In the genomic region with DNA sequence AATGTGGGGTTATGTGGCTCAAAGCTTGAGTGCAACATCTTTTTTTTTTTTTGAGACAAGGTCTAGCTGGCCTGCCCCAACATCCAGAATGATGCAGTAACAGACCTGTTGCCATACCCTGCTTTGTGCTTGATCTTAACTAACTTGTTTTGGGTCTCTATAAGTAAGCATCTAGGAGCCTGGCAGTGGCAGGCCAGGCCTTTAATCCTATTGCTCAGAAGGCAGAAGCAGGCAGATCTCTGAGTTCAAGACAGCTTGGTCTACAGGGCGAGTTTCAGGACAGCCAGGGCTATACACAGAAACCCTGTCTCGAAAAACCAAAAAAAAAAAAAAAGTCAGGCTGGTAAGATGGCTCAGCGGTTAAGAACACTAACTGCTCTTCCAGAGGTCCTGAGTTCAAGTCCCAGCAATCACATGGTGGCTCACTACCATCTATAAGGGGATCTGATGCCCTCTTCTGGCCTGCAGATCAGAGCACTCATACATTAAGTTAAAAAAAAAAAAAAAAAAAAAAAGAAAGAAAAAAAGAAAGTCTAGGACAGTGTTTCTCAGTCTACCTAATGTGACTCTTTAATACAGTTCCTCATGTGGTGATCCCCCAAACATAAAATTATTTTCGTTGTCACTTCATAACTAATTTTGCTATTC, we compare ENCODE assay signal across 8 mouse cellular contexts. TPM values are rescaled to one million over a fixed set of nuclear protein-coding genes. Genes with fewer than 3 reads are reported as not detected.
DNase-seq lines count a peak whose midpoint lies in the region; ATAC-seq and TF ChIP-seq lines count a peak whose summit lies in the region.

No protein-coding gene starts in this region.

- no peak for ATAC-seq in hindbrain, embryonic 16.5 days

- no peak for DNase-seq in liver, adult 2 months (ENCODE audit: extremely low read depth, low read depth, low spot score)
- no peak for DNase-seq in liver
- DNase-seq in adrenal gland, postnatal 4 days (ENCODE audit: low spot score in 2 of 2), result no peak
- DNase-seq in right cerebral cortex, adult 2 months (ENCODE audit: low spot score in 2 of 2), result no peak
- no peak for DNase-seq in lung, postnatal 25 days (ENCODE audit: low spot score)

- H3K27me3 ChIP-seq in liver, adult 2 months (ENCODE audit: control insufficient read depth, insufficient read depth, low read length), result no peaks in the 10 kb centered on the region
- H3K27me3 ChIP-seq in hindbrain, embryonic 16.5 days (replicated peaks; ENCODE audit: control insufficient read depth, insufficient read depth, low read length), result no peaks in the 10 kb centered on the region
- H3K27me3 ChIP-seq in myocyte (ENCODE audit: control insufficient read depth, insufficient read depth, insufficient read length), result no peaks in the 10 kb centered on the region

- no peaks in the 10 kb centered on the region for H3K36me3 ChIP-seq in liver, adult 2 months (ENCODE audit: control insufficient read depth, insufficient read depth, low read length)
- no peaks in the 10 kb centered on the region for H3K36me3 ChIP-seq in hindbrain, embryonic 16.5 days (ENCODE audit: control insufficient read depth, insufficient read depth, low read length)
- H3K36me3 ChIP-seq in myocyte (ENCODE audit: control insufficient read depth, insufficient read depth), result no peaks in the 10 kb centered on the region

- no peak overlapping the region for H3ac ChIP-seq in myocyte (ENCODE audit: control insufficient read depth, insufficient read length)

- no peaks in the 10 kb centered on the region for H3K9me3 ChIP-seq in hindbrain, embryonic 16.5 days (ENCODE audit: control insufficient read depth, low read length)

- H3K27ac ChIP-seq in liver, adult 2 months (replicated peaks; ENCODE audit: insufficient read depth, low read depth, low read length), result peak overlapping the region; percentile 49
- peak overlapping the region; percentile 81 for H3K27ac ChIP-seq in brown adipose tissue, adult 24 weeks (replicated peaks; ENCODE audit: low read depth, low read length)
- peak overlapping the region; percentile 82 for H3K27ac ChIP-seq in hindbrain, embryonic 16.5 days (ENCODE audit: low read depth, low read length)

- no peak overlapping the region for H3K9ac ChIP-seq in liver, adult 2 months (ENCODE audit: low read depth, low read length)
- peak overlapping the region; percentile 47; the same call in 1 of the 2 replicates for H3K9ac ChIP-seq in hindbrain, embryonic 16.5 days (ENCODE audit: low read depth, low read length)

- WGBS in liver, adult 2 months, result 60% methylated on average over 4 of the region's 4 CpGs
- 66% methylated on average over 4 of the region's 4 CpGs for WGBS in hindbrain, embryonic 16.5 days

- no peak for TF ChIP-seq POLR2A in liver, adult 2 months (IDR thresholded peaks at IDR 0.05; ENCODE audit: extremely low read depth, insufficient read depth, low read length)
- no peak for TF ChIP-seq POLR2A in myocyte (IDR thresholded peaks at IDR 0.05; ENCODE audit: insufficient read length, low read depth)

- H3K4me1 ChIP-seq in liver, adult 2 months (ENCODE audit: control insufficient read depth, insufficient read depth, low read length), result peaks cover 11% of the 10 kb centered on the region
- H3K4me1 ChIP-seq in brown adipose tissue, adult 24 weeks (ENCODE audit: control insufficient read depth, insufficient read depth, insufficient read length, low read length), result peaks cover 4% of the 10 kb centered on the region; the same call in 1 of the 2 replicates
- H3K4me1 ChIP-seq in hindbrain, embryonic 16.5 days (ENCODE audit: control insufficient read depth, insufficient read depth, low read depth, low read length), result peaks cover 15% of the 10 kb centered on the region

- peak overlapping the region; percentile 64 for H3K4me2 ChIP-seq in hindbrain, embryonic 16.5 days (ENCODE audit: low read length)
- H3K4me2 ChIP-seq in myocyte (ENCODE audit: low read depth), result peak overlapping the region; percentile 100

- no peak for TF ChIP-seq CTCF in liver, adult 2 months (IDR thresholded peaks at IDR 0.05; ENCODE audit: low read depth, low read length)

- no peak overlapping the region for H3K4me3 ChIP-seq in liver, adult 2 months (ENCODE audit: insufficient read depth, low read depth, low read length)
- peak overlapping the region; percentile 42; the same call in 1 of the 2 replicates for H3K4me3 ChIP-seq in brown adipose tissue, adult 24 weeks (ENCODE audit: insufficient read depth, low read depth, low read length)
- H3K4me3 ChIP-seq in hindbrain, embryonic 16.5 days (ENCODE audit: low read length), result peak overlapping the region; percentile 77
- peak overlapping the region; percentile 78 for H3K4me3 ChIP-seq in myocyte

- H3K79me2 ChIP-seq in liver, adult 2 months (ENCODE audit: control insufficient read depth, insufficient read depth, low read length), result peaks cover 23% of the 10 kb centered on the region; the same call in 1 of the 2 replicates
- H3K79me2 ChIP-seq in myocyte (ENCODE audit: control insufficient read depth, insufficient read depth), result peaks cover 40% of the 10 kb centered on the region

TF ChIP-seq in myocyte, 11 proteins besides CTCF, POLR2A, EP300 and RAD21:
- no peak for TF ChIP-seq REST (IDR thresholded peaks at IDR 0.05; ENCODE audit: insufficient read depth, insufficient read length)
- no peak for TF ChIP-seq TCF12 (IDR thresholded peaks at IDR 0.05; ENCODE audit: insufficient read depth, poor library complexity, severe bottlenecking)
- no peak for TF ChIP-seq POLR2AphosphoS2 (IDR thresholded peaks at IDR 0.05; ENCODE audit: insufficient read length, low read depth)
- no peak for TF ChIP-seq MYOG (IDR thresholded peaks at IDR 0.05; ENCODE audit: control insufficient read depth in 1 of 3, insufficient read depth in 1 of 3, insufficient read length in 2 of 3, low read depth in 2 of 3)
- TF ChIP-seq MAX (IDR thresholded peaks at IDR 0.05; ENCODE audit: low read depth), result no peak
- no peak for TF ChIP-seq CEBPB (IDR thresholded peaks at IDR 0.05; ENCODE audit: insufficient read depth, poor library complexity, severe bottlenecking)
- TF ChIP-seq MYOD1 (IDR thresholded peaks at IDR 0.05; ENCODE audit: control insufficient read depth in 1 of 3, insufficient read length in 2 of 3, low read depth in 2 of 3), result no peak
- TF ChIP-seq TCF3 (IDR thresholded peaks at IDR 0.05; ENCODE audit: insufficient read length, low read depth), result no peak
- no peak for TF ChIP-seq E2F4 (IDR thresholded peaks at IDR 0.05; ENCODE audit: insufficient read depth)
- TF ChIP-seq USF1 (IDR thresholded peaks at IDR 0.05; ENCODE audit: low read depth), result no peak
- no peak for TF ChIP-seq SRF (IDR thresholded peaks at IDR 0.05; ENCODE audit: control insufficient read depth, insufficient read length, low read depth)

RNA-seq across cellular contexts. Expression of gene Akt2, which starts 0.7 kb away (rescaled TPM):
- 57.1 and 65.5 TPM in 2 replicates for total RNA-seq in liver, adult 2 months (2014; rRNA removed)
- 78.1 and 81.3 TPM in 2 replicates for polyA plus RNA-seq in liver, adult 2 months (2012; rRNA removed)
- 294 and 321 TPM in 2 replicates for polyA plus RNA-seq in brown adipose tissue, adult 24 weeks (2012; ENCODE audit: insufficient read depth, insufficient read length, missing spikeins)
- 63.0 and 72.9 TPM in 2 replicates for polyA plus RNA-seq in hindbrain, embryonic 16.5 days (2015; fragmentation: Nextera tagmentation; extraction: Ambion mirVana)
- polyA plus RNA-seq in myocyte (2012; fragmentation: generic; extraction: Trizol), result 343 TPM
- 100 to 1,000 TPM; 195 to 220 TPM for total RNA-seq in adrenal gland, postnatal 4 days (2021)

RNA-seq across cellular contexts. Expression of gene 2310022A10Rik, which starts 37.7 kb away (rescaled TPM):
- total RNA-seq in liver, adult 2 months (2014; rRNA removed), result 1.2 and 2.7 TPM in 2 replicates
- polyA plus RNA-seq in liver, adult 2 months (2012; rRNA removed), result 8.5 and 9.0 TPM in 2 replicates
- polyA plus RNA-seq in brown adipose tissue, adult 24 weeks (2012; ENCODE audit: insufficient read depth, insufficient read length, missing spikeins), result 5.8 and 12.3 TPM in 2 replicates
- 33.7 and 35.7 TPM in 2 replicates for polyA plus RNA-seq in hindbrain, embryonic 16.5 days (2015; fragmentation: Nextera tagmentation; extraction: Ambion mirVana)
- 35.5 TPM for polyA plus RNA-seq in myocyte (2012; fragmentation: generic; extraction: Trizol)
- 10 to 100 TPM; 21.6 to 28.0 TPM for total RNA-seq in adrenal gland, postnatal 4 days (2021)

RNA-seq across cellular contexts. Expression of gene Pld3, which starts 37.7 kb away (rescaled TPM):
- 8.3 and 12.4 TPM in 2 replicates for total RNA-seq in liver, adult 2 months (2014; rRNA removed)
- 33.0 and 37.4 TPM in 2 replicates for polyA plus RNA-seq in liver, adult 2 months (2012; rRNA removed)
- polyA plus RNA-seq in brown adipose tissue, adult 24 weeks (2012; ENCODE audit: insufficient read depth, insufficient read length, missing spikeins), result 23.5 and 27.8 TPM in 2 replicates
- polyA plus RNA-seq in hindbrain, embryonic 16.5 days (2015; fragmentation: Nextera tagmentation; extraction: Ambion mirVana), result 231 and 263 TPM in 2 replicates
- polyA plus RNA-seq in myocyte (2012; fragmentation: generic; extraction: Trizol), result 132 TPM
- 100 to 1,000 TPM; 132 to 133 TPM for total RNA-seq in adrenal gland, postnatal 4 days (2021)
